Comparison of ENCODE assay signal across 8 mouse cellular contexts in the genomic region with DNA sequence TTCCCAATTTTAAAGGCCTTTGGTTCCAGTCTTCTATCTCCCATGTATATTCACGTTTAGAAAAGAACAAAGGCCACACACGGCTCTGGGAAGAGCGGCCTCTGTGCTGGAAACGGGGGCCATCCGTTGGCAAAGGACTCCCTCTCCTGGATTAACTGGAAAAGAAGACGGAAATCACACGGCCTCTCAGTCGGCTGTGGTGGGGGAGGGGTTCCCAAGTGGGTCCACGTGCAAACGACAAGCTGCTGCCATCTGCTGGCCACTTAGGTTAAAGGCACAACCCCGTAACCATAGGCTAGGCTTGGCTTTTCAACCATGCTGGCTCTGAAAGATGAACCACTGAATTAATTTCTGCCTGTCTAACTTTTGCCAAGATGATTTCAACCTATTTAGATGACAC.
DNase-seq lines count a peak whose midpoint lies in the region; ATAC-seq and TF ChIP-seq lines count a peak whose summit lies in the region.

No protein-coding gene starts in this region.

- H3ac ChIP-seq in myocyte (ENCODE audit: control insufficient read depth, insufficient read length) = no peak overlapping the region

- peak; percentile 96 for TF ChIP-seq CTCF in brain, embryonic 14.5 days (IDR thresholded peaks at IDR 0.05; ENCODE audit: borderline replicate concordance, extremely low read depth, insufficient read depth, insufficient read length)
- TF ChIP-seq CTCF in kidney, postnatal 0 days (IDR thresholded peaks at IDR 0.05; ENCODE audit: low read depth) = peak; percentile 100
- peak; percentile 96 for TF ChIP-seq CTCF in liver, adult 2 months (IDR thresholded peaks at IDR 0.05; ENCODE audit: low read depth, low read length)

- no peak overlapping the region for H3K4me3 ChIP-seq in heart, embryonic 13.5 days
- no peak overlapping the region for H3K4me3 ChIP-seq in kidney, postnatal 0 days (replicated peaks; ENCODE audit: low read depth, low read length)
- H3K4me3 ChIP-seq in liver, adult 2 months (ENCODE audit: insufficient read depth, low read depth, low read length) = no peak overlapping the region
- H3K4me3 ChIP-seq in myocyte = no peak overlapping the region

- peak overlapping the region; percentile 22 for H3K4me2 ChIP-seq in heart, embryonic 13.5 days
- no peak overlapping the region for H3K4me2 ChIP-seq in kidney, postnatal 0 days (ENCODE audit: low read length)
- H3K4me2 ChIP-seq in myocyte (ENCODE audit: low read depth) = peak overlapping the region; percentile 49

- H3K79me2 ChIP-seq in liver, adult 2 months (ENCODE audit: control insufficient read depth, insufficient read depth, low read length) = no peaks in the 10 kb centered on the region
- H3K79me2 ChIP-seq in myocyte (ENCODE audit: control insufficient read depth, insufficient read depth) = no peaks in the 10 kb centered on the region

- H3K27me3 ChIP-seq in heart, embryonic 13.5 days (replicated peaks) = 0 out of 2 replicates have a peak, but pooled peaks cover 3% of the 10 kb centered on the region
- no peaks in the 10 kb centered on the region for H3K27me3 ChIP-seq in kidney, postnatal 0 days (ENCODE audit: insufficient read depth, low read length)
- no peaks in the 10 kb centered on the region for H3K27me3 ChIP-seq in liver, adult 2 months (ENCODE audit: control insufficient read depth, insufficient read depth, low read length)
- no peaks in the 10 kb centered on the region for H3K27me3 ChIP-seq in myocyte (ENCODE audit: control insufficient read depth, insufficient read depth, insufficient read length)

- no peaks in the 10 kb centered on the region for H3K36me3 ChIP-seq in heart, embryonic 13.5 days
- no peaks in the 10 kb centered on the region for H3K36me3 ChIP-seq in kidney, postnatal 0 days (ENCODE audit: insufficient read depth, low read length)
- H3K36me3 ChIP-seq in liver, adult 2 months (ENCODE audit: control insufficient read depth, insufficient read depth, low read length) = no peaks in the 10 kb centered on the region
- peaks cover 3% of the 10 kb centered on the region for H3K36me3 ChIP-seq in myocyte (ENCODE audit: control insufficient read depth, insufficient read depth)

- H3K9ac ChIP-seq in heart, embryonic 13.5 days = no peak overlapping the region
- no peak overlapping the region for H3K9ac ChIP-seq in kidney, postnatal 0 days (ENCODE audit: low read depth, low read length)
- H3K9ac ChIP-seq in liver, adult 2 months (ENCODE audit: low read depth, low read length) = no peak overlapping the region

- TF ChIP-seq POLR2A in brain, embryonic 14.5 days (IDR thresholded peaks at IDR 0.05; ENCODE audit: borderline replicate concordance, extremely low read depth, insufficient read depth, insufficient read length, poor library complexity, severe bottlenecking) = no peak
- no peak for TF ChIP-seq POLR2A in liver, adult 2 months (IDR thresholded peaks at IDR 0.05; ENCODE audit: extremely low read depth, insufficient read depth, low read length)
- no peak for TF ChIP-seq POLR2A in myocyte (IDR thresholded peaks at IDR 0.05; ENCODE audit: insufficient read length, low read depth)

- WGBS in heart, embryonic 13.5 days = under 1% methylated on average over 11 of the region's 11 CpGs
- under 1% methylated on average over 11 of the region's 11 CpGs for WGBS in kidney, postnatal 0 days
- 2% methylated on average over 11 of the region's 11 CpGs for WGBS in liver, adult 2 months

- ATAC-seq in heart, embryonic 13.5 days (ENCODE audit: extremely low read depth, insufficient number of reproducible peaks, low FRiP score, low TSS enrichment) = peak; percentile 82; the same call in 1 of the 2 replicates
- peak; percentile 68 for ATAC-seq in kidney, postnatal 0 days (replicated peaks; ENCODE audit: low FRiP score, low read depth)

- no peak overlapping the region for H3K27ac ChIP-seq in heart, embryonic 13.5 days (replicated peaks)
- H3K27ac ChIP-seq in kidney, postnatal 0 days = no peak overlapping the region
- H3K27ac ChIP-seq in liver, adult 2 months (replicated peaks; ENCODE audit: insufficient read depth, low read depth, low read length) = no peak overlapping the region

- peaks cover 8% of the 10 kb centered on the region for H3K4me1 ChIP-seq in heart, embryonic 13.5 days
- H3K4me1 ChIP-seq in kidney, postnatal 0 days (replicated peaks; ENCODE audit: insufficient read depth, low read length) = no peaks in the 10 kb centered on the region
- H3K4me1 ChIP-seq in liver, adult 2 months (ENCODE audit: control insufficient read depth, insufficient read depth, low read length) = peaks cover 1% of the 10 kb centered on the region; the same call in 1 of the 2 replicates

- peak; percentile 77 for DNase-seq in CD4-positive helper T cell, adult 2 months (ENCODE audit: low read depth, low spot score)
- DNase-seq in brain, embryonic 14.5 days (ENCODE audit: low read depth) = peak; percentile 99
- peak; percentile 74 for DNase-seq in fibroblast of lung, adult 2 months (ENCODE audit: low read depth)
- peak; percentile 99 for DNase-seq in kidney, postnatal 0 days (ENCODE audit: low spot score)
- peak; percentile 61 for DNase-seq in liver, adult 2 months (ENCODE audit: extremely low read depth, low read depth, low spot score)
- DNase-seq in spleen, postnatal 4 days (ENCODE audit: low spot score in 2 of 2) = peak; percentile 76 to 88

- no peaks in the 10 kb centered on the region for H3K9me3 ChIP-seq in heart, embryonic 13.5 days
- no peaks in the 10 kb centered on the region for H3K9me3 ChIP-seq in kidney, postnatal 0 days (replicated peaks; ENCODE audit: low read length)

TF ChIP-seq in myocyte, 11 proteins besides CTCF, POLR2A, EP300 and RAD21:
- no peak for TF ChIP-seq TCF3 (IDR thresholded peaks at IDR 0.05; ENCODE audit: insufficient read length, low read depth)
- TF ChIP-seq TCF12 (IDR thresholded peaks at IDR 0.05; ENCODE audit: insufficient read depth, poor library complexity, severe bottlenecking) = no peak
- no peak for TF ChIP-seq REST (IDR thresholded peaks at IDR 0.05; ENCODE audit: insufficient read depth, insufficient read length)
- no peak for TF ChIP-seq POLR2AphosphoS2 (IDR thresholded peaks at IDR 0.05; ENCODE audit: insufficient read length, low read depth)
- no peak for TF ChIP-seq E2F4 (IDR thresholded peaks at IDR 0.05; ENCODE audit: insufficient read depth)
- TF ChIP-seq USF1 (IDR thresholded peaks at IDR 0.05; ENCODE audit: low read depth) = peak; percentile 36
- no peak for TF ChIP-seq SRF (IDR thresholded peaks at IDR 0.05; ENCODE audit: control insufficient read depth, insufficient read length, low read depth)
- no peak for TF ChIP-seq MYOD1 (IDR thresholded peaks at IDR 0.05; ENCODE audit: control insufficient read depth in 1 of 3, insufficient read length in 2 of 3, low read depth in 2 of 3)
- no peak for TF ChIP-seq CEBPB (IDR thresholded peaks at IDR 0.05; ENCODE audit: insufficient read depth, poor library complexity, severe bottlenecking)
- peak; percentile 70 for TF ChIP-seq MAX (IDR thresholded peaks at IDR 0.05; ENCODE audit: low read depth)
- TF ChIP-seq MYOG (IDR thresholded peaks at IDR 0.05; ENCODE audit: control insufficient read depth in 1 of 3, insufficient read depth in 1 of 3, insufficient read length in 2 of 3, low read depth in 2 of 3) = no peak
